Mouse (Mus musculus) MEL (cell line): ENCODE measurements around the gene Pacs1.
"Not testable (repeated sequence)": the region's sequence is repeated elsewhere in the genome, so short reads cannot be mapped to it uniquely, and the experiment has no call there.

Source experiments
- JUND ChIP-seq: IDR thresholded peaks from 2 replicates; pipeline ENCODE4 v1.6.1; 2011; ENCODE audit warnings: low read depth, mild to moderate bottlenecking, improper control_type of control experiment, low read length
- POLR2A ChIP-seq, 2 experiments: IDR thresholded peaks; 2 replicates each; pipeline ENCODE4 v1.6.1; 2011 to 2012; ENCODE audit warnings: low read length in 2 of 2, mild to moderate bottlenecking in 2 of 2, control low read depth in 1 of 2, improper control_type of control experiment in 1 of 2, low read depth in 1 of 2, moderate library complexity in 1 of 2; ENCODE audit not compliant: control insufficient read depth in 1 of 2, insufficient read depth in 1 of 2, poor library complexity in 1 of 2

- TF ChIP-seq POLR2A (IDR thresholded peaks at IDR 0.05; ENCODE audit: control insufficient read depth in 1 of 2, insufficient read depth in 1 of 2, low read depth in 1 of 2, low read length in 2 of 2, poor library complexity in 1 of 2); JUND: not testable (repeated sequence)
Observed at GRCm38 (mm10) chr19:5086533-5086932, 186.4 kb downstream of the Pacs1 start.
